Mouse (Mus musculus) gastrocnemius, adult 8-10 months (tissue): ENCODE results near the gene Polh. TPM values are rescaled to one million over a fixed set of nuclear protein-coding genes. Genes with fewer than 3 reads are reported as not detected.
A peak's percentile ranks its signal among the peaks of the same experiment; 100 is the strongest.

ENCODE experiments used
- DNase-seq, 2 experiments: peaks; one replicate each; pipeline ENCODE4 v3.0.0; 2022; ENCODE audit warnings: low spot score in 2 of 2
- microRNA-seq: library from miRNA; unstranded; fragments of <30 nt; microRNA quantifications from one replicate; pipeline ENCODE4 v1.2.0, GENCODE M21; 2022
- total RNA-seq, 4 experiments: library from RNA; stranded (reverse); gene quantifications; 2 replicates each; pipeline ENCODE4 v1.2.4; 2022

Gene Polh
- total RNA-seq, 4 experiments from 2014 or later = 12.3 to 16.2 (median 14.3) TPM

DNA sequence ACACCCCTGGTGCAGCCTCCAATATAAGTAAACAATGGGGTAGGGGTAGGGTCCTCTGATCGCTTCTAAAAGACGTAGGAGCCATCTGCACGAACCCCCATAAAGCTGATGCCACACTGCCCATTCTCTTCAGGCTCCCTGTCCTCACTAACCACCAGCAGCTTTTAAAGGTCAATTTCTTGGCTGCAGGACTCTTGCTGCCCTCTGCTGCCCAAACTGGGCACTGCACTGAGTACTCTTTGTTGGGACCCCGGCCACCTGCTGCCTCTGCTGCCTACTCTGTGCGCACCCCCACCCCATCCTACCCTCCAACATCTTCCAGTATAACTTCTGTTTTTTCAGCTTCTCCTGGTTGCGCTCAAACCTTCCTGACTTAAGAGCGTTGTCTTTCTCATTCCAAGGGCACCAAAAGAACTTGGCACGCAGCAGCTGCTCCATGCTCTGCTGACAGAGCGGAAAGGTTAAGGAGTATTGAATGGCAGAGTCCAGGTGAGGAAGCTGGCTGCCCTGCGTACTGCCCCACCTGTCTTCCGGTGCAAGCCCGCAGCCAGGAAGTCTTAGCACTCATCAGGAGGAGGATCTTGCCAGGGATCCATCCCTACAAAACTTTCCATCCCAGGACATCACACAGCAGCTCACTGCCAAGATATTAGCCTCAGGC is 70.3 kb downstream of the Polh start:
- DNase-seq = peak; percentile 75 to 80

DNA sequence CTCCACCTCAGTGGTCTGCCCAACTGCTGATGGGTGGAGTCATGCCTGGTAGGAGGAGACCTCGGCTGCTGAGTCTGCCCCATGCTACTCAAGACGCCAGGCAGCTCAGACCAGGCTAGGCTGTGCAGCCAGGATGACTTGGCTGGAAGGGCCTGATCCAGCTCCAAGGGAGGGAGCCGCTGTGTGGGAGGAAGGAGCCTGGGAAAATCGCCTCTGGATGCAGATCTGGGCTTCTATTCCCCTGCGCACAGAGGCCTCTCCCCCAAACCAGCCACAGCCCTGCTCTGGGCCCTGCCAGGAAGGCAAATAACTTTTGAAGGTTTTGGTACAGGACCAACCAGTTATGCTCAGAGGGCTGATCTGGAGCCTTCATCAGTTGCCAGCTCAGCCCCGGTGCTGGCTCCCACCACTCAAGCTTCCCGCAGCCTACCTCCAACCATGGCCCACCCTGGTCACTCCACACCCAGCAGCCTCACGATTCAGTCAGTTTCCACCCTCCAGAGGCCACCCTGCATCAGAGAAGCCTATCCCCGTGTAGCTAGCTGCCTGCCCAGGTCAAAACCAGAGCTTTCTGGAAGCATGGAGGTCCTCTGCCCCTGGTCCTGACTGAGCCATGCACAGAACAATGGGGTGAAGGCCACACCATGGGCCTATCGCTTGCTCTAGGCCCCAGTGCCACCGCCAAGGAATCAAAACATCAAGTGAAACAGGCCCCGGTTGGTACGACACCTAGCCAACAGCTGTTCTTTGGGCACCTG is 72.5 kb downstream of the Polh start:
- DNase-seq = peak; percentile 56 to 68

DNA sequence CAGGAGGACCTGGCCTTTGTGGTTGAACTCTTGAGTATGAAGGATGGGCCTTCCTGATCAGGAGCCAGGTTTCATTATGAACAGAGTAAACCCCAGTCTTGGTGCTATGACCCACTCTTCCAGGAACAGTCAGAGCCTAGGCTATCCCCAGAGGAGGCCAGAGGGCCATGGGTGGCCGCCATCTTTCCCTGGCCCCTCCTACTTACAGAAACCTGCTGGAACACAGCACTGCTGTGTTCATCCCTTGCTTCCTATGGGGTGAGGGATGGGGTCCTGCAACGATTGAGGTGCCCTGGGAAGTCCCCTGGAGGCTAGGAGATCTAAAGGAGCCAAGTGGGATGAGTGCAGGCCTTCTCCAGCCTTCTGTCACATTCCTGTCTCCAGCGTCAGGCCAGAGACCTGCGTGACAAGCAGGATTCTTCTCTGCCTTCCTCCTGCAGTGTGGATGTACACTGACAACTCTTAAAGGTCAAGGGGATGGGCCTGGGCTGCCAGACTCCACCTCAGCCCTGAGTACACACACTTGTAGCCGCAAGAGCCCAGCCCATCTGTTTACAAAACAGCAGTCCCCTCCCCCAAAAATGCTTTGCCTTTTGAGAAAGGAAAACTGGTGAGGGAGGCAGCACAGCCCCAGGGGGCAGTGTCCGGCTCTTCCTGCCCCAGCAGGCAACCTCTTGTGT is 74.5 kb downstream of the Polh start:
- peak in 1 of 2 experiments; percentile 42 for DNase-seq

DNA sequence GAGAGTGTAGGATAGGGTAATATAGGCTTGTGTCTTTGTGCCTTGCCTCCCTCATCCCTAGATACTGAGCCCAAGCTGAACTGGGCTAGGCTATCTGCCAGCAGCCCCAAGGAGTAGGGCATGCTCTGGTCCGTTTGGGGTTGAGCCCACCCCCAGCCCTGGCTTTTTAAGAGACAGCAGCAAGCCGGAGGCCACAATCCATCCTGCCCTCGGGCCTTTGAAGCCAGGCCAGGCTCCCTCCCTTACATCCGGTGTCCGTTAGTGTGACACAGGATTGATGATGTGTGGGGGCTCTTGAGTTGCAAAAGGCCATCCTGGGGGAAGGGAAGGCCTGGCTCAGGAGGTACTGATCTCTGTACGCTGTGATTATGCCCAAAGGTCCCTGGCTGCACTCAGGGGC is 75.8 kb downstream of the Polh start:
- DNase-seq = no peak

DNA sequence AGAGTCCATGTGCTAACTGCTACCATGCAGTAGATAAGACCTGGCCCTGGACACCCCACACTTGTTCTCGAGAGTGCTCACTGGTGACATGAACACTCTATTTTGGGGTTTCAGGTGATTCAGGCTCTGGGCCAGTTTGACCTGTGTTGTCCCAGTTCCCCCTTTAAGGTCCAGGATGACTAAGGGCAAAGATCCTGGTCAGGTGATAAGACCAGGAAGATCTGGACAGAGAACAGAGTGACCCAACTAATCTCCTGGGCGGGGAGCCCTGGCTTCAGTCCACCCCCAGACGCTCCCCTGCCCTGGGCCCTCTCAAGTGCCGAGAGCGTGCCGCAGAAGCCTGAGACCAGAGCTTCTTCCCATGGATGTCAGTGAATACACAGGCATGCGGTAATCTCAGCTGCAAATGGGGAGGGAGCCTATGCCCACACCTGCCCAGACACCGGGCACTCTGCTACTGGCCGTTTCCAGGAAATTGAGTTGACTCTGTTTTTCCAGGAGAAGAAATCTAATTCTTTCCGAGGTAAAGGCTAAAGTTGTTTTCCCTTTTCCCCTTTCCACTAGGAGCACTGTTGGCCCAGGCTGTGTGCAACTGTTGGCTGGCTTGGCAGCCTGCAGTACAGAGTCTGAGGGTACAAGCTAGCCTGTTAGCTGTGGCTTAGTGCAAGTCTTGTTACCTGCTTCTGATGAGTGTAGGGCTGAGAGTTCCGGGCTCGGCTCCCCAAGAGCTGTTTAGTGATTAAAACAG is 78.3 kb downstream of the Polh start:
- DNase-seq = peak; percentile 45 to 79

DNA sequence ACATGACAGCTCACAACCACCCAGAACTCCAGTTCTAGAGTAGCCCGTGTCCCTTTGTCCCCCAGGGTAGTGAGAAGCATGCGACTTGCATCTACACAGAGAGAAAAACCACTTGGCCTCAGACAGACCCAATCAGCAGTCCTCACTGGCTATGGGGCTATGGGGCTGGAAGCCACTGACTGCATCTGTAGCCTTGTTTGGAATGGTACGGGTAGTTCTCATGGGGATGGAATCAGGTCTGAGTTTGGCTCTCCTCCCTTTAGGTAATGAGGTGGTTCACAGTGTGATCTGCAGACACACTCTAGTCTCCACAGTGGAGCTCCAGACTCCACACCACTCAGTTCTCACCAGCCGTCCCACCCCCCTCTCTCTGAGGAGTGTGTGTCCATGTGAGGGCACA is 79.2 kb downstream of the Polh start:
- DNase-seq = no peak

DNA sequence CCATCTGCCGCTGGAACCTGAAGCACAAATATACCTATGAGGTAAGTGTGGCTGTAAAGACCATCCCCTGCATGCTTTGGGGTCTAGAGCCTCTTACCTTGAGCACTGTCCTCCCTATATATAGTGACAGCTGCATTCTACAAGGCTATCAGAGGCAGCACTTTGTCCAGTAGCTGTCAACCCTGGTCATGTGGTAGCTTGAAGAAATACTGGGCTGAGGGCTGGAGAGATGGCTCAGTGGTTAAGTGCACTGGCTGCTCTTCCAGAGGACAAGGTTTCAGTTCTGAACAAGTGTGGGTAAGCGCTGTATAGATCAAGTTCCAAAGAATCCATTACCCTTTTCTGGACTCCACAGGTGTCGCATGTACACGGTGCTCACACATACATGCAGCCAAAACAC is 79.7 kb downstream of the Polh start:
- DNase-seq = no peak

Small RNAs within 50 kb of the gene (microRNA-seq; reads per million reads assigned to microRNA genes)
- not detected for gene Mir693

Other genes with a start within 250 kb of the Polh start
- gene Vegfa, start 170.3 kb downstream of the Polh start, total RNA-seq = 100 to 1,000 TPM in 3 of 4 experiments, 10 to 100 TPM in 1; 88.9 to 165 (median 110) TPM
- 10 to 100 TPM; 78.9 to 93.4 (median 89.2) TPM for gene Mrps18a, start 91.7 kb downstream of the Polh start, total RNA-seq
- under 1 TPM in 3 of 4 experiments, not detected in 1; 0.34 to 0.58 (median 0.40) TPM for gene Rsph9, start 58.4 kb downstream of the Polh start, total RNA-seq
- gene Mad2l1bp, start 49.1 kb downstream of the Polh start, total RNA-seq = 10 to 100 TPM; 14.1 to 26.9 (median 18.9) TPM
- gene Gtpbp2, start 41.6 kb downstream of the Polh start, total RNA-seq = 10 to 100 TPM; 37.0 to 43.9 (median 40.3) TPM
- gene Xpo5, start 137 bp upstream of the Polh start, total RNA-seq = 10 to 100 TPM in 2 of 4 experiments, 1 to 10 TPM in 2; 8.0 to 10.3 (median 9.6) TPM
- gene Polr1c, start 45.4 kb upstream of the Polh start, total RNA-seq = 10 to 100 TPM; 12.9 to 20.4 (median 16.6) TPM
- gene Yipf3, start 45.4 kb upstream of the Polh start, total RNA-seq = 10 to 100 TPM; 56.2 to 75.3 (median 61.7) TPM
- not detected for gene Lrrc73, start 50.9 kb upstream of the Polh start, total RNA-seq
- gene Tjap1, start 80.4 kb upstream of the Polh start, total RNA-seq = 10 to 100 TPM; 35.8 to 40.7 (median 37.8) TPM
- under 1 TPM in 1 of 4 experiments, not detected in 3; 0.19 TPM for gene Dlk2, start 94.8 kb upstream of the Polh start, total RNA-seq
- gene Abcc10, start 125.7 kb upstream of the Polh start, total RNA-seq = 1 to 10 TPM; 2.0 to 4.1 (median 2.4) TPM
- 10 to 100 TPM; 12.4 to 15.7 (median 13.4) TPM for gene Zfp318, start 181.1 kb upstream of the Polh start, total RNA-seq
- 1 to 10 TPM in 1 of 4 experiments, under 1 TPM in 1, not detected in 2; 0.40 to 1.5 TPM for gene Crip3, start 226.3 kb upstream of the Polh start, total RNA-seq
- gene Slc22a7, start 235.8 kb upstream of the Polh start, total RNA-seq = not detected